Mouse (Mus musculus) embryonic facial prominence, embryonic 13.5 days (tissue): ENCODE results near the gene March7. TPM values are rescaled to one million over a fixed set of nuclear protein-coding genes. Genes with fewer than 3 reads are reported as not detected.

ENCODE experiments used
- ATAC-seq: fragments of 200-750 bp; cut with Nextera tagmentation; 2 replicates; pipeline ENCODE4 v1.8.0; 2017; ENCODE audit warnings: low read depth; ENCODE audit not compliant: insufficient number of reproducible peaks, insufficient read depth, low FRiP score, low TSS enrichment
- H3K27ac ChIP-seq: fragments of 300-500 bp; sonication (generic); 2 replicates; pipeline ENCODE4 v1.5.1; 2015; ENCODE audit warnings: moderate library complexity, mild to moderate bottlenecking, inconsistent platforms
- H3K27me3 ChIP-seq: fragments of 300-500 bp; sonication (generic); 2 replicates; pipeline ENCODE4 v1.6.1; 2015; ENCODE audit warnings: mild to moderate bottlenecking, inconsistent platforms
- H3K36me3 ChIP-seq: fragments of 300-500 bp; sonication (generic); 2 replicates; pipeline ENCODE4 v1.6.1; 2015; ENCODE audit warnings: mild to moderate bottlenecking, inconsistent platforms
- H3K4me1 ChIP-seq: fragments of 300-500 bp; sonication (generic); 2 replicates; pipeline ENCODE4 v1.6.1; 2015; ENCODE audit warnings: inconsistent platforms
- H3K4me2 ChIP-seq: fragments of 300-500 bp; sonication (generic); 2 replicates; pipeline ENCODE4 v1.6.1; 2015; ENCODE audit warnings: moderate library complexity, mild to moderate bottlenecking, inconsistent platforms
- H3K4me3 ChIP-seq: fragments of 300-500 bp; sonication (generic); 2 replicates; pipeline ENCODE4 v1.5.1; 2015; ENCODE audit warnings: mild to moderate bottlenecking, inconsistent platforms
- H3K9ac ChIP-seq: fragments of 300-500 bp; sonication (generic); 2 replicates; pipeline ENCODE4 v1.6.1; 2015; ENCODE audit warnings: mild to moderate bottlenecking, inconsistent platforms
- H3K9me3 ChIP-seq: fragments of 300-500 bp; sonication (generic); 2 replicates; pipeline ENCODE4 v1.6.1; 2016; ENCODE audit warnings: inconsistent platforms
- WGBS: fragments of 180-500 bp; shearing (Covaris S2); methylation state at CpG from one replicate; pipeline ENCODE4 v1.1.7; 2015; ENCODE audit warnings: mixed read lengths; 5-methylcytosine and 5-hydroxymethylcytosine counted together
- polyA plus RNA-seq: library from polyadenylated mRNA; unstranded; fragments of >200 nt; fragmentation: Nextera tagmentation; extraction: Ambion mirVana; gene quantifications from 2 replicates; pipeline ENCODE4 v1.2.1, GENCODE M21; 2015

Gene March7
- polyA plus RNA-seq, 1 experiment from 2014 or later: 93.8 TPM

- Histone ChIP-seq H3K4me2 (no peak overlapping the region), H3K27ac (no peak overlapping the region), H3K9ac (no peak overlapping the region), H3K4me1 (no peaks in the 10 kb centered on the region), H3K36me3 (no peaks in the 10 kb centered on the region), H3K4me3 (no peak overlapping the region), H3K27me3 (no peaks in the 10 kb centered on the region), H3K9me3 (no peaks in the 10 kb centered on the region)
- 80% methylated on average over 1 of the region's 1 CpGs for WGBS
- no peak for ATAC-seq
Observed at GRCm38 (mm10) chr2:60289451-60289850, 79.8 kb downstream of the March7 start.

DNA sequence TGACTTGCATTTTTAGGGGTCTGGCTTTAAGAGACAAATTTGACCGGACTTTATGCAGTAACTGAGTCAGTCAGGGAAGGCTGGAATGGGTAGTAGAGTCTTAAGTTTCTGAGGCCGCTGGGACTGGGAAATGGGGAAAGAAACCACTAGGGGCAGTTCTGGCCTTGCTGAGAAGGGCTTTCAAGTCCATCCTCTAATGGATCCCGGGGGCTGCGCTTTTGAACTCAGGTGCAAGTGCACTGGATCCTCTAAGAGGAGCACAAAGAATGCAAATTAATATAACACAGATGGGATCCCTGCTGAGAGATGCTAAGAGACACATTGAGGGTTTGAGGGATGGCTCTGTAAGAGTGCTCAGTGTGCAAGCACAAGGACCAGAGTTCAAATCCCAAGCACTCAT lies 81.7 kb downstream of the March7 start:
- Histone ChIP-seq H3K27me3 (no peaks in the 10 kb centered on the region), H3K36me3 (no peaks in the 10 kb centered on the region), H3K9ac (no peak overlapping the region), H3K27ac (no peak overlapping the region), H3K4me1 (no peaks in the 10 kb centered on the region), H3K4me2 (no peak overlapping the region), H3K4me3 (no peak overlapping the region), H3K9me3 (no peaks in the 10 kb centered on the region)
- ATAC-seq: no peak
- 78% methylated on average over 4 of the region's 4 CpGs for WGBS

DNA sequence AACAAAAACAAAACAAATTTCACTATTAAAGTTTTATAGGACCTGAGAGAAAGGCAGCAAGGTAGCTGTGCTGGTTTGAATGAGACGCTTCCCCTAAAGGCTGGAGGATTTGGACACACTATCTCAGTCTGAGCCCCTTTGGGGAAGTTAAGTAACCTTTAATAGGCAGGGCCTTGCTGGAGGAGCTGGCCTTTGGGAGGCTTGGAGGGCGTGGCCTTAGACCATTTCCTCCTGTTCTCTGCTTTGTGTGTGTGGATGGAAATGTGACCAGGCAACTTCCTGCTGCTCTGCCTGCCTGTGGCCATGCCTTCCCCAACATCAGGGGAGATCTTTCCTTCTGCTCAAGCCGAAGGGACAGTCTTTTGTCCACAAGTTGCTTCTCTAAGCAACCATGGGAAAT lies 88.6 kb downstream of the March7 start:
- 71% methylated on average over 3 of the region's 3 CpGs for WGBS
- no peaks in the 10 kb centered on the region for H3K4me1 ChIP-seq
- no peak overlapping the region for H3K4me3 ChIP-seq
- H3K9ac ChIP-seq: no peak overlapping the region
- H3K27ac ChIP-seq: no peak overlapping the region
- no peaks in the 10 kb centered on the region for H3K27me3 ChIP-seq
- H3K36me3 ChIP-seq: 0 out of 2 replicates have a peak, but pooled peaks cover 6% of the 10 kb centered on the region
- H3K4me2 ChIP-seq: no peak overlapping the region
- ATAC-seq: no peak
- H3K9me3 ChIP-seq: no peaks in the 10 kb centered on the region

GRCm38 (mm10) chr2:60299323-60299722 lies 89.6 kb downstream of the March7 start:
- H3K27me3 ChIP-seq: no peaks in the 10 kb centered on the region
- no peaks in the 10 kb centered on the region for H3K9me3 ChIP-seq
- H3K4me1 ChIP-seq: no peaks in the 10 kb centered on the region
- H3K9ac ChIP-seq: no peak overlapping the region
- 90% methylated on average over 2 of the region's 2 CpGs for WGBS
- no peak for ATAC-seq
- no peak overlapping the region for H3K4me2 ChIP-seq
- H3K36me3 ChIP-seq: 0 out of 2 replicates have a peak, but pooled peaks cover 6% of the 10 kb centered on the region
- H3K27ac ChIP-seq: no peak overlapping the region
- no peak overlapping the region for H3K4me3 ChIP-seq

Other genes with a start within 250 kb of the March7 start
- 70.2 and 76.1 TPM in 2 replicates for gene Baz2b, start within 50 bp of the March7 start, polyA plus RNA-seq
- gene Cd302, start 74.6 kb downstream of the March7 start, polyA plus RNA-seq: 55.0 and 55.3 TPM in 2 replicates
- 3.0 and 3.1 TPM in 2 replicates for gene Ly75, start 173.4 kb downstream of the March7 start, polyA plus RNA-seq